Mouse (Mus musculus): ENCODE results near the gene Shroom3.

DNA sequence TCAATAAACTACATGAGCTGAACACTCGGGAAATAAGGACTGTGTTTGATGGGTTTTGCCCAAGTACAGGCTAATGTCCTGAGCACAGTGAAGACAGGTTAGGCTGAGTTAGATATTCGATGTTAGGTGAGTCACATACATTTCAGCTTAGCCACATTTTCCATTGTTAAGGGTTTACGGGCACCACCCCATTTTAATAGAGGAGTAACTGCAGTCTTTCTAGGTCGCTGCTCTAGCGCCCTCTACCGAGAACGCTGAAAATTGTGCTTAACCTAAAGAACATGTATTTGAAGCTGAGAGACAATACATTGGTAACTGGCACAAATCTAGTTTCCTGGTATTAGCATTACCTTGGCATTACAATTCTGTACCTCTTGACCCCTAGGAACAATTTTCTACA, 287.2 kb downstream of the Shroom3 start:
- no peak for TF ChIP-seq GATA1 (IDR thresholded peaks at IDR 0.05; ENCODE audit: borderline replicate concordance, low read length)
- TF ChIP-seq FLI1 (IDR thresholded peaks at IDR 0.05; ENCODE audit: low read length), result no peak
